Mouse (Mus musculus): ENCODE data around the gene Arrdc2. TPM values are rescaled to one million over a fixed set of nuclear protein-coding genes. Genes with fewer than 3 reads are reported as not detected.

The Arrdc2 gene
- total RNA-seq (2021) = 10 to 100 TPM; 11.3 to 11.4 TPM

DNA sequence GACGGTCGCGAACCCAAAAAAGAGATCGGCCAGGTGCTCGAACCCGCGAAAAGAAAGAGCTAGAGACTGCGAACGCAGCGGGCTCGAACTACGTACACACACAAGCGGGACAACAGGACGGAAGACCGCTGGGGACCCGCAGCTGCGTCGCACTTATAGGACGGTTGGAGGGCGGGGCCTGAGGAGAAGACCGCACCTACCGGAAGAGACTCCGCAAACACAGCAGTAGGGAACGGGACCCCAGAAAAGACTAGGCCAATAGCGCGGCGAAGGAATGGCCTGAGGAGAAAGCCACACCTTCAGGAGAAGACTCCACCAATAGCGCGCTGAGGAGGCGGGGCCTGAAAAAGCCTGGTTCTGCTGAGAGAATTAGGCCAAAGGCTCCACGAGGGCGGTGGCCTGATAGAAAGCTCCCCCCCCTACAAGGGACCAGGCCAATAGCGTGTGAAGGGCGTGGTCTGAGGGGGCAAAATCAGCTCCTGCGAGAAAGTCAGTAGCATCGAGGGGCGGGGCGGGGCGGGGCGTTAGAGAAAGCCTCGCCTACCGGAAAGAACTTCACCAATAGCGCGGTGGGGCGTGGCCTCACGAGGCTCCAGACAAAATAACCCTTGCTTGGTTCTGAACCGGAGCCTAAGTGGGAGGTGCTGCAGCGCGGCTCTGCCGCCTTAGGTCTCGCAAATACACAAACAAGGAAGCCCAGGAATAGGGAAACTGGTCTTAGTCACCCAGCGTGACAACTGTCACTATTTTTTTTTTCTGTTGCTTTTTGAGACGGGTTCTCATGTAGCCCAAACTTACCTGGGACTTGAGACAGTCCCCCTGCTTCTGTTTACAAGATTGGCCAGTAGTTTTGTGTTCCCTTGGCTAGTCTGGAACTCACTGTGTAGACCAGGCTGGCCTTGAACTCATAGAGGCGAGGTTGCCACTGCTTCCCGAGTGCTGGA, at the start of gene Arrdc2:
Arrdc2 (minus strand) TSS at position 313 of the 944 bp plus-strand sequence.
- DNase-seq = peak; percentile 95 to 96
- intact Hi-C loops (cut with DNase I) = loop anchor here (5.0 kb wide), 1 partner anchor 67 kb away; no protein-coding TSS in a partner anchor

GRCm38 (mm10) chr8:70887669-70888068, 48.1 kb upstream of the Arrdc2 start:
- DNase-seq = no peak
- intact Hi-C loops (cut with DNase I) = no loop called here

DNA sequence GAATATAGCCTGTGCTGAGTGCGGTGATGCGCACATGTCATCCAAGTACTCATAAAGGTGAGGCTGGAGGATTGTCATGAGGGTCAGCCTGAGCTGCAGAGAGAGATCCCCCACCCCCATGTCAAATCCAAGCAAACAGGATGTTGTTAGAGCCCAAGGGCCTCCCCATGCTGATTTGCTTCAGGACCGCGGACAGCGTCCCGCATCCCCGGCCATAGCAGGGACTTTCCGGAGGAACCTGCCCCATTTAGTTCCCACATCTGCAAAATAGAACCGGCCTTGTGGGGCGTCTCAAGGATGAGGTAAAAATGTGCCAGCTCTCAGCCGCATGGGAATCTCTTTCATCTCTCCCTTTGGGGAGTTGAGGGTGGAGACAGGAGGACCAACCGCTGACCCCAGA, 46.1 kb upstream of the Arrdc2 start:
- intact Hi-C loops (cut with DNase I) = no loop called here

GRCm38 (mm10) chr8:70884683-70885082, 45.2 kb upstream of the Arrdc2 start:
- intact Hi-C loops (cut with DNase I) = no loop called here
- no peak for DNase-seq

More for the DNA sequence above, 46.1 kb upstream of the Arrdc2 start:
- no peak for DNase-seq

DNA sequence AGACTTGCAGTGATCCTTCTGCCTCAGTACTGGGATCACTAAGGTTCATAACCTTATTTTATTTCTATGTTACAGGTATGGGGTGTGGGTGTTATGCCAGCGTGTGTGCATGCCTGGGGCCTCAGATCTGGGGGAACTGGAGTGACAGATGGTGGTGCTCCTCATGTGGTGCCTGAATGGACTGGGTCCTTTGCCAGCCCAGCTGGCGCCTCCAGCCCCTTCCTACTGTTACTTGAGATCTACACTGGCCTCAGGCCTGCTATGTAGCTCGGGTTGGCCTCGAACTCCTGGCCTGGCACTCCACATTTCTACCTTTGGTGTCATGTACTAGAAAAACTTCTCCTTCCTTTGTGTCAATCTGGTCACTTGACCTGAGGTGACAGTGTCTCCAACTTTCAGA, 44.7 kb upstream of the Arrdc2 start:
- intact Hi-C loops (cut with DNase I) = no loop called here
- DNase-seq = no peak

DNA sequence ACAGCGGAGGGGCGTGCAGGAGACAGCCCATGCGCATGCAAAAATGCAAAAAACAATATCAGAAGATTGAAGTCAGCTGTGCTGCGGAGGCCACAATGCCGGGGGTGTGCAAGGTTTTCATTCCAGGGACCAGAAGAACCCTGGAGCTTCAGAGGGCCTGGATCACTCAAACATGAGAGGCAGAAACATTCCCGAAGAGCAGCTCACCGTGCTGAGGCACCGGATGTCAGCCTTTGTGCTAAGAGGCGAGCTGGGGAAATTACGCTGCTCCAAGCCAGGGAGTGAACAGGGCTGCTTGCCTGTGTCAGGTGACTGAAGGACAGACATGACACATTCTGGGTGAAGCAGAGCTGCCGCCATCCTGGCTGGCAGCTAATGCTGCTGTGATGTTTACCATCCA, 41.0 kb upstream of the Arrdc2 start:
- intact Hi-C loops (cut with DNase I) = no loop called here
- DNase-seq = no peak

- peak; percentile 60 to 63 for DNase-seq
- intact Hi-C loops (cut with DNase I) = no loop called here
These were observed 40.6 kb upstream of the Arrdc2 start for GRCm38 (mm10) chr8:70880126-70880525.

DNA sequence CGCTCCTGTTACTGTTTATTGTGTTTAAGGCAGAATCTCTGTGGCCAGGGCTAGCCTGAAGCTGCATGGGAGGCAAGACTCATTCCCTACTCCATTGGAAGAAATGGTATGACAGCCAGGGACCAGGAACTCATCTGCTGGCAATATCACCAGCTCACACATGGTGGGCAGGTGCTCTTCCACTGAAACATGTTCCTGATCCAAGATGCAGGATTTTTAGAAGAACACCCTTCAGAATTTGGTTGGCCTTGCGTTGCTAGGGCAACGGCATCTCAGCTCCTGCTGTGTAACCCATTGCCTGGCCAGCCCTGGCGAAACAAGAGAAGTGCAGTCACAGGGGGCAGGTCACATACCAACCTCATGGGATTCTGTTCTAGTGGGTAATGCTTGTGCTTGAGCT, 40.0 kb upstream of the Arrdc2 start:
- no peak for DNase-seq
- intact Hi-C loops (cut with DNase I) = no loop called here

DNA sequence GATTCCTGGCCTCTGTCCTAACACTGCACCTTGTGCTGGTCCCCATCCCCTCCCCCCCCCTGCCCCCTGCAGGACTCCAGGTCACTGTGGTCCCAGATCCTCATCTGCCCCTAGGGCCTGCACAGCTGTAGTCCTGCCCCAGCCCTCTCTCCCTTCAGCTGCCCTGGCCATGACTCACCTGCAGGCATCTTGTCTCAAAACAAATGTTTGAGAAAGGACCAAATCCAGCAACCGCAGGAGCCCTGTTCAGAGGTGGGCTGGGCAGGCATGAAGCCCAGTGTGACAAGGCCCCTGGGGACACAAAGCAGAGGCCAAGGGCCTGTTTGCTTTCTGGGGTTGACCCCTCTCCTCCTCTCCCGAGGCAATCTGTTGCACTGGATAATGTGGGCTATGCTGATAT, 38.7 kb upstream of the Arrdc2 start:
- no peak for DNase-seq
- intact Hi-C loops (cut with DNase I) = no loop called here

DNA sequence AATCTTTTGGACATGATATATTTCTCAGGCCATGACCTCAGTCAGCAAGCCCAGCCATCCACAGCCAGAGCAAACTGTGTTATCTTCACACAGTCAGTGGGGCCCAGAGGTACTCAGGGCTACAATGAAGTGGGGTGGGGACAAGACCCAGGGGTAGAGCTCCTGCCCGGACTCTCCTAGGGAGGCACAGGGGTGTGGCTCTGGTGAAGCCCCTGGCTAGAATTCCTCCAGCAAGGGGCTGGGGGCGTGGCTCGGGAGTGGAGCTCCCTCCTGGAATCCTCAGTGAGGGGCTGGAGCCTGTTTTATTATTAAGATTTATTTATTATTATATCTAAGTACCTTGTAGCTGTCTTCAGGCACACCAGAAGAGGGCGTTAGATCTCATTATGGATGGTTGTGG, 36.9 kb upstream of the Arrdc2 start:
- DNase-seq = no peak
- intact Hi-C loops (cut with DNase I) = no loop called here

DNA sequence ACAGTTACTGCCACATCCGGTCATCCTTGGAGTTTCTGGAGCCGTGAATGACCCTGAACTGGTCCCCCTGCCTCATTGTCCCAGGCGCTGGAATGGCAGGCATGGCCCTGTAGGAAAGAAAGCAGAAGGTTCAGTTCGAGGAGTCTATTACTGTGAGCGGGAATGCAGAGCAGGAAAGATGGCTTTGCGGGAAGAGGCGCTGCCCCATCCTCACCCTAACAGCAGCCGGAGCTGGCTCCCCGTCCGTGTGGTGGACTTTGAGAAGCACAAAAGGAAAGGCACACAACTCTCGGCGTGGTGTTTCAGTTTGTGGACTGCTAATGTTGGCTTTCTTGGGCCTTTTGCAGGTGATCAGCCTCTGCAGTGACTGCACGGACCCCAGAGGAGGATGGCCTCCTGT, 34.9 kb upstream of the Arrdc2 start:
- intact Hi-C loops (cut with DNase I) = no loop called here
- DNase-seq = no peak

DNA sequence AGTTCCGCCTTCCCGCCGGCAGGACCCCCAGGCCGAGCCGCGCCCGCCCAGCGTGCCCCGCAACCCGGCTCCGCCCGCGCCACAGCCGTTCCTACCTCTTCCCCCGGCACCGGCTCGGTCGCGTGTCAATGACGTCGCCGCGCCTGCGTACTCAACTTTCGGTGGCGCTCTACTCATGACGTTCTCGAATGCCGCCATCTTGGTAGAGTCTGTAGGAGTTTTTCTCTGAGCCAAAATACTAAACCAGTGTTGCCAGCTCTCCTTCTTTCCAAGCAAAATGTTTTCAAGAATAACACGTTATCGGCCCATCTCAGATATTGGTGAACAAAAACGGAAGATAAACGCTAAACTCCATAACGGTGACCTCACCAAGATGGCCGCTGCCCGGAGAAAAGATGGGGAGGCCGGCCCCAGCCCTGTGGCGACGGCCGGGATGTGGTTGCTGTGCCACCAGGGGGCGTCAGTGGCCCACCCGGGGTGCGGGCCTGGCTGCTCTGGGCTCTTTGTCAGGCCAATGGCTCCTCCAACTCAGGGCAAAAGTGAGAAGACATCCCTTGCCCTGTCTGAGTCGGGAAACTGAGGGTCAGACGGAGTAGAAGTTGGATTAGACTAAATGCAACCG, 34.0 kb upstream of the Arrdc2 start, which contains the start of gene Ccdc124:
Ccdc124 (minus strand) TSS at position 572 of the 622 bp plus-strand sequence.
- intact Hi-C loops (cut with DNase I) = loop anchor here (1.0 kb wide), 2 partner anchors 20 to 24 kb away; partner anchors contain the start of gene Rpl18a
- peak; percentile 97 for DNase-seq

- no peak for DNase-seq
- intact Hi-C loops (cut with DNase I) = loop anchor here (1.0 kb wide), 2 partner anchors 20 to 24 kb away; partner anchors contain the start of gene Rpl18a
These were observed 33.3 kb upstream of the Arrdc2 start for GRCm38 (mm10) chr8:70872643-70873363.

DNA sequence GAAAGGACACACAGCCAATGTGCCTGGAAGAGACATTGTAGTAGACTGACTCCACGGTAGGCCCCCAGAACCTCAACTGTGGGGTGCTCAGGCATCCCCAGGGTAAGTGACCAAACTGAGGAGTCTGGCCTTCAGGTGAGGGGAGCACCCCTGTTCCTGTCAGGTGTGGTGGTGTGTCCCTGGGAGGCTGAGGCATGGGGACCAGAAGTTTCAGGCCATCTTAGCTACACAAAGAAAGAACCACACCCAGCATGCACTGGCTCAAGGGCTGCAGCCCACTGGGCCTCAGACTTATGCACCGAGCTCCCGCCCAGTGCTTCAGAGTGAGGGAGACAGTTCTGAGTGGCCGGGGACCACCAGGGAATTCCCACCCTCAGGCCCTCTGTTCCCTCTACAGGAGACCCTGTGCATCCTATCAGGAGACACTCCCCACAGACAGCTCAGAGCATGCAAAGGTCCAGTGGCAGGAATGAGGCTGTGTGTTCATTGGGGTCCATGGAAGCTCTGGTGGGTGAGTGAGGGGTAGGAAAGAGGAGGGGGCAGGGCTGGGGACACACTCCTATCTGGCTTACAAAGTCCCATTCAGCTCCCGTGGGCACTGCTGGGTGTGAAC, 31.8 kb upstream of the Arrdc2 start:
- intact Hi-C loops (cut with DNase I) = no loop called here
- no peak for DNase-seq

GRCm38 (mm10) chr8:70869601-70870041, 30.1 kb upstream of the Arrdc2 start:
- intact Hi-C loops (cut with DNase I) = loop anchor here (1.0 kb wide), 1 partner anchor 25 kb away; no protein-coding TSS in a partner anchor
- peak; percentile 77 to 78 for DNase-seq

- intact Hi-C loops (cut with DNase I) = loop anchor here (1.0 kb wide), 1 partner anchor 25 kb away; no protein-coding TSS in a partner anchor
These were observed 29.7 kb upstream of the Arrdc2 start for GRCm38 (mm10) chr8:70869199-70869571.

DNA sequence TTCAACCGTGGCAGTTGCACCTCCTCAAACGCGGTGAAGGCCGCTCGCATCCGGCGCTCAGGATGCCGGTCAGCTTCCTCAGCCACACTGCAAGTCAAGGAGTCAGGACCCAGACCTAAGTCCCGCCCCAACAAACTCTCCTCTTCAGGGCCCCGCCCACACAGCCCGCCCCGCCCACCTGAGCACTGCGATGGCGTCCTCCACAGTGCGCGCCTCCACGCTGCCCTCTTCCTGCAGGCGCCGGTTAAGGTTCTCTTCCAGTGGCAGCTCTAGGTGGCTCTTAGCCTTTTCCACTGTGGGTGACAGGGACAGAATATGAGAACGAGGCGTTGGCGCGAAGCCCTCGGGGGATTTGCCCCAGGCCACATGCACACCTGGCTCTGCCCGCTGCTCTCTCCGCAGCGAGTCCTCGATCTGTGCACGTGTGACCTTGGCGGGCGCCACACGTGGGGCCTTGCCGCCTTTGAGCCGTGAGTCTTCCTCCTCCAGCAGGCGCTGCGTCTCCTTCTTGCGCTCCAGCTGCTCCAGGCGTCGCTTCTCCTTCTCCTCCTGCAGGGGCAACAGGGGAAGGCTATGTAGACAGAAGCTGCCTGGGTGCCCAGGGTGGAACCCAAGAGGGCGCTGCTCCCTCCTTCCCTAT, 29.2 kb upstream of the Arrdc2 start:
- DNase-seq = no peak
- intact Hi-C loops (cut with DNase I) = loop anchor here (1.0 kb wide), 1 partner anchor 24 kb away; no protein-coding TSS in a partner anchor

More at GRCm38 (mm10) chr8:70869199-70869571, 29.7 kb upstream of the Arrdc2 start:
- no peak for DNase-seq

- DNase-seq = no peak
- intact Hi-C loops (cut with DNase I) = loop anchor here (2.0 kb wide), 1 partner anchor 46 kb away; no protein-coding TSS in a partner anchor
These were observed 27.0 kb upstream of the Arrdc2 start for GRCm38 (mm10) chr8:70866566-70866965.

DNA sequence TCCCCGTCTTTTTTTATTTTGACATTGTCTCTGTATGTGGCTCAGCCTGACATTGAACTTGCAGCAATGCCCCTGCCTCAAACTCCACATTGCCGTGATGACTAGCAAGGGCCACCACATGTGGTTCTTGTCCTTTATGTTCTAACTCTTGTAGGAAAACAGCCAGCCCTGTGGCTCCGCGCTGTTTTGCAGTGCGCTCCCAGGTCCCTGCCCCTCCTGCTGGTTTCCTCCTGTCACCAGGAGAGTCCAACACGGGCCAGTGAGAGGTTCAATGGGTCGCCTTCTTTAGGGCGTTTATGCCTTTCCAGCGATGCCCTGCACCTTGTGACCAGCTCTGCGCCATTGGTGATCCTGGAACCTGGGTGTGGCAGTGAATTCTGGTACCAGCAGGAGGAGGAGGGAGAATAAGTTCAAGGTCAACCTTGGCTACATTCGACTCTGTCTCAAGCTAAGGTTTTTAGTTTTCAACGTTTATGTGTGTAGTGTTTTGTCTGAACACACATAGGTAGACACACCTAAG, 26.5 kb upstream of the Arrdc2 start:
- intact Hi-C loops (cut with DNase I) = loop anchor here (2.0 kb wide), 1 partner anchor 45 kb away; no protein-coding TSS in a partner anchor
- no peak for DNase-seq
